Mouse (Mus musculus) heart, postnatal 14 days (tissue): ENCODE data around the gene L3mbtl2. TPM values are rescaled to one million over a fixed set of nuclear protein-coding genes. Genes with fewer than 3 reads are reported as not detected.

Source experiments
- DNase-seq, 2 experiments: peaks; one replicate each; pipeline ENCODE4 v3.0.0; 2021 to 2022
- intact Hi-C: fragments of 180-260 bp; cut with DNase I; formaldehyde crosslinking; loops from one replicate; pipeline ENCODE4 v1.15.1; 2025
- total RNA-seq, 2 experiments: library from RNA; stranded (reverse); gene quantifications; 2 replicates each; pipeline ENCODE4 v1.2.3; 2021

L3mbtl2 gene
- total RNA-seq, 2 experiments from 2014 or later: 9.4 to 9.6 TPM

- intact Hi-C loops: no loop called here
- DNase-seq: no peak
Observed at GRCm38 (mm10) chr15:81702306-81703093, 38.8 kb downstream of the L3mbtl2 start.

- intact Hi-C loops: no loop called here
- DNase-seq: no peak
Observed at GRCm38 (mm10) chr15:81703094-81703489, 39.4 kb downstream of the L3mbtl2 start.

GRCm38 (mm10) chr15:81708991-81709390 lies 45.3 kb downstream of the L3mbtl2 start:
- no peak for DNase-seq
- intact Hi-C loops: no loop called here

- no peak for DNase-seq
- intact Hi-C loops: no loop called here
Observed at GRCm38 (mm10) chr15:81709686-81710085, 46.0 kb downstream of the L3mbtl2 start.

- no peak for DNase-seq
- intact Hi-C loops: no loop called here
Observed at GRCm38 (mm10) chr15:81710801-81711200, 47.1 kb downstream of the L3mbtl2 start.

DNA sequence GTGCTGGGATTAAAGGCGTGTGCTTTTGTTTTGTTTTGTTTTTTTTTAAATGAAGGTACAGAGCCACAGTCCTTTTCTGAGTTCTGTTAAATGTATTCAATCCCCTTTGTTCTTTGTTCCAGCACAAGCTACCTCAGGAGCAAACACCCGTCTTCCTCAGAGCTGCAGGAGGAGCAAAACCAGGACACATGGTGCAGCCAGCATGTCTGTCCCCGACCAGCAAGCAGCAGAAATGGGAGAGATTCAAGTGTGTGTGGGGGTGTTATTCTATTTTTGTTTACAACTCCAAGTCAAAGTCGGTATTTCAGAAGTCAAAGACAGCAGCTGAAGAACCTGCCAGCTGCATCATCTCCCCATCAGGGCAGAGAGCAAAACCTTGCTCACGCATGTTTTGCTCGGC lies 50.1 kb downstream of the L3mbtl2 start:
- intact Hi-C loops: no loop called here
- DNase-seq: no peak

GRCm38 (mm10) chr15:81718336-81719138 lies 54.8 kb downstream of the L3mbtl2 start:
- no peak for DNase-seq
- intact Hi-C loops: no loop called here

DNA sequence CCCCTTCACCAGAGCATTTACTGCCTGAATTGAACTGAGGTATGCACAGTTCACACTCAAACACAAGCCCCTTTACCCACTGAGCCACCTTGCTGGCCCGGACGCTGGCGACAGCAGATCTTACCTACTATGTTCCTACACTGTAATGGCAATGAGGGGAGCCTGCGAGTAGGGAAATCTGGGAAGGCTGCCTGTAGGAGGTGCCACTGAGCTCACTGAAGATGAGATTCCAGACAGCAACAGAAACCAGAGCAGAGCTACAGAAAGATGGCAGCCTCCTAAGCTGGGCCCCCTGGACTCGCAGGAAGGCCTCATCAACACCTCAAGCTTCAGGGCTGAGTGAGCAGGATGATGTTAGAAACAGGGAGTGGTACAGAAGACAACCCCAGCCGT lies 55.4 kb downstream of the L3mbtl2 start:
- DNase-seq: no peak
- intact Hi-C loops: no loop called here

DNA sequence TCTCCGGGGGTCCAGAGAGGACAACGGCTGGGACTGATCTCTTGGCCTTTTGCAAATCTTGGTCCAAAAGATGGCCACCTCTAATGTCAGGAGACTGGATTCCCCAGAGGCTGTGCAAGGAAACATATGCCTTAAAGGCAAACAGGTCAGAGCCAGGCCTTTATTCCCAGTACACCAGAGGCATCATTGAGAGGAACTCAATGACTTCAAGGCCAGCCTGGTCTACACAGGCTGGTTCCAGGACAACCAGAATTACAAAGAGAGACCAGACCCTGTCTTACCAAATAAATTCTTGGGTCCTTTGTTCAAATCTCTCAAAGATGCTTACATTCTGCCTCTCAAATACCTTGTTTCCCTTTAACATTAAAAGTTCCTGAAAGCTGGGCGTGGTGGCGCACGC lies 58.7 kb downstream of the L3mbtl2 start:
- no peak for DNase-seq
- intact Hi-C loops: no loop called here

- intact Hi-C loops: no loop called here
- no peak for DNase-seq
Observed at GRCm38 (mm10) chr15:81723653-81724052, 60.0 kb downstream of the L3mbtl2 start.

GRCm38 (mm10) chr15:81725965-81726364 lies 62.3 kb downstream of the L3mbtl2 start:
- no peak for DNase-seq
- intact Hi-C loops: no loop called here

GRCm38 (mm10) chr15:81729241-81729791 lies 65.6 kb downstream of the L3mbtl2 start:
- intact Hi-C loops: no loop called here

GRCm38 (mm10) chr15:81729792-81730635 lies 66.3 kb downstream of the L3mbtl2 start:
- peak; percentile 97 for DNase-seq
- intact Hi-C loops: no loop called here

More at GRCm38 (mm10) chr15:81729241-81729791, 65.6 kb downstream of the L3mbtl2 start:
- peak; percentile 10 to 14 for DNase-seq

DNA sequence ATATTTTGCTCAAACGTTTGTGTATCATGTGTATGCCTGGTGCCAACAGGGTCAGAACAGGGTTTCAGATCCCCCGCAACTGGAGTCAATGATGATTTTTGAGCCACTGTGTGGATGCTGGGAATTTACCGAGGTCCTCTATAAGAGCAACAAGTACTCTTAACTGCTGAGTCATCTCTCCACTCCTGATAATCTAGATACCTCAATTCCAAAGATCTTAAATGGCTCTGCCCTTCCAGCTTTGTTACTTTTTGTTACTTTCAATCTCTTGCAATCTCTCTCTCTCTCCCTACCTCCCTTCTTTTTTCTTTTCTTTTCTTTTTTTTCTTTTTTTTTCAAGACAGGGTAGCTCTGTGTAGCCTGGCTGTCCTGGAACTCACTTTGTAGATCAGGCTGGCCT lies 71.4 kb downstream of the L3mbtl2 start:
- intact Hi-C loops: no loop called here
- DNase-seq: no peak

Other genes starting within 250 kb of the L3mbtl2 start
- 100 to 1,000 TPM; 120 to 130 TPM for gene Rbx1, start 197.6 kb upstream of the L3mbtl2 start, total RNA-seq
- 10 to 100 TPM; 54.6 to 57.1 TPM for gene Ep300, start 78.5 kb upstream of the L3mbtl2 start, total RNA-seq
- gene Chadl, start 33.4 kb downstream of the L3mbtl2 start, total RNA-seq: 1 to 10 TPM; 1.0 to 1.1 TPM
- gene Zc3h7b, start 81.2 kb downstream of the L3mbtl2 start, total RNA-seq: 10 to 100 TPM; 74.9 to 78.7 TPM
- gene Rangap1, start 81.6 kb downstream of the L3mbtl2 start, total RNA-seq: 10 to 100 TPM; 28.1 to 35.2 TPM
- gene Tef, start 138.5 kb downstream of the L3mbtl2 start, total RNA-seq: 10 to 100 TPM; 69.3 to 93.0 TPM
- 100 to 1,000 TPM; 119 to 131 TPM for gene Tob2, start 194.9 kb downstream of the L3mbtl2 start, total RNA-seq
- gene Phf5a, start 208.0 kb downstream of the L3mbtl2 start, total RNA-seq: 10 to 100 TPM; 41.4 to 44.2 TPM
- gene Aco2, start 208.4 kb downstream of the L3mbtl2 start, total RNA-seq: 1,000 to 10,000 TPM; 2,092 to 2,100 TPM